Mouse (Mus musculus): ENCODE measurements at regions not wholly inside any gene's neighbourhood (a gene's known extent, or its start where the extent isn't known, plus 50 kb on each side); places are given as distances from the start of the nearest gene placed in this dataset.

- no peak for TF ChIP-seq CTCF (IDR thresholded peaks at IDR 0.05; ENCODE audit: borderline replicate concordance, control insufficient read depth, extremely low read depth, insufficient read depth, low read length, poor library complexity)
- no peak for TF ChIP-seq POLR2A (IDR thresholded peaks at IDR 0.05; ENCODE audit: control insufficient read depth, extremely low read depth, insufficient read depth, low read length, poor library complexity)
- H3K4me1 ChIP-seq (replicated peaks; ENCODE audit: control insufficient read depth, insufficient read depth, low read length) = no peaks in the 10 kb centered on the region
- H3K4me3 ChIP-seq (ENCODE audit: control insufficient read depth, insufficient read depth, low read length) = no peak overlapping the region
- no peak for DNase-seq
- WGBS = 43% methylated on average over 4 of the region's 4 CpGs
- no peak overlapping the region for H3K27ac ChIP-seq (ENCODE audit: control insufficient read depth, insufficient read depth, low read length)
- no peaks in the 10 kb centered on the region for H3K36me3 ChIP-seq (ENCODE audit: control insufficient read depth, insufficient read depth, low read length)
- no peaks in the 10 kb centered on the region for H3K27me3 ChIP-seq (ENCODE audit: control insufficient read depth, insufficient read depth, low read length)
Observed at GRCm38 (mm10) chr7:137751151-137751859, 313.9 kb downstream of the Glrx3 start.

GRCm38 (mm10) chr7:137765961-137766360, 328.5 kb downstream of the Glrx3 start:
- H3K27me3 ChIP-seq (ENCODE audit: control insufficient read depth, insufficient read depth, low read length) = no peaks in the 10 kb centered on the region
- no peaks in the 10 kb centered on the region for H3K36me3 ChIP-seq (ENCODE audit: control insufficient read depth, insufficient read depth, low read length)
- no peak overlapping the region for H3K4me3 ChIP-seq (ENCODE audit: control insufficient read depth, insufficient read depth, low read length)
- WGBS = 68% methylated on average over 3 of the region's 3 CpGs
- DNase-seq = no peak
- H3K27ac ChIP-seq (ENCODE audit: control insufficient read depth, insufficient read depth, low read length) = no peak overlapping the region
- TF ChIP-seq POLR2A (IDR thresholded peaks at IDR 0.05; ENCODE audit: control insufficient read depth, extremely low read depth, insufficient read depth, low read length, poor library complexity) (no peak), CTCF (IDR thresholded peaks at IDR 0.05; ENCODE audit: borderline replicate concordance, control insufficient read depth, extremely low read depth, insufficient read depth, low read length, poor library complexity) (no peak)
- no peaks in the 10 kb centered on the region for H3K4me1 ChIP-seq (replicated peaks; ENCODE audit: control insufficient read depth, insufficient read depth, low read length)

DNA sequence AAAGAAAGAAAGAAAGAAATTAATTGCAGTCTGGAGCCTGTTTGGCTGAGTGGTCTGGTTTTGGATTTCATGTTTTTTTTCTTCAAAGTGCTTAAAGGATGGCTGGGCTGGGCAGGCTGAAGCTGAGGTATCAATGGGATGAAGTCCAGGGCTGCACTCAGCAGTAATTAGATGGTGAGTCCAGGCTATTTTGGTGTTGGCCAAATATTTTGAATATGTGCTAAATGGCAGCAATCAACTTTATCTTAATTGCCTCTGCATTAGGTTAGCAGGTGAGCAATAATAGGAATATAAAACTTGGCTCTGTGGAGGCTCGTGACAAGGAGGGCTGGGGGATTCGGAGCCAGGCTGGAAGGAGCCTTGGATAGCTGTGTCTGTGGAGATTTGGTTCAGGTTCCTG, 329.3 kb downstream of the Glrx3 start:
- H3K4me3 ChIP-seq (ENCODE audit: control insufficient read depth, insufficient read depth, low read length) = no peak overlapping the region
- no peaks in the 10 kb centered on the region for H3K4me1 ChIP-seq (replicated peaks; ENCODE audit: control insufficient read depth, insufficient read depth, low read length)
- 84% methylated on average over 2 of the region's 2 CpGs for WGBS
- no peaks in the 10 kb centered on the region for H3K36me3 ChIP-seq (ENCODE audit: control insufficient read depth, insufficient read depth, low read length)
- no peak for TF ChIP-seq CTCF (IDR thresholded peaks at IDR 0.05; ENCODE audit: borderline replicate concordance, control insufficient read depth, extremely low read depth, insufficient read depth, low read length, poor library complexity)
- TF ChIP-seq POLR2A (IDR thresholded peaks at IDR 0.05; ENCODE audit: control insufficient read depth, extremely low read depth, insufficient read depth, low read length, poor library complexity) = no peak
- H3K27ac ChIP-seq (ENCODE audit: control insufficient read depth, insufficient read depth, low read length) = no peak overlapping the region
- no peaks in the 10 kb centered on the region for H3K27me3 ChIP-seq (ENCODE audit: control insufficient read depth, insufficient read depth, low read length)
- DNase-seq = no peak

DNA sequence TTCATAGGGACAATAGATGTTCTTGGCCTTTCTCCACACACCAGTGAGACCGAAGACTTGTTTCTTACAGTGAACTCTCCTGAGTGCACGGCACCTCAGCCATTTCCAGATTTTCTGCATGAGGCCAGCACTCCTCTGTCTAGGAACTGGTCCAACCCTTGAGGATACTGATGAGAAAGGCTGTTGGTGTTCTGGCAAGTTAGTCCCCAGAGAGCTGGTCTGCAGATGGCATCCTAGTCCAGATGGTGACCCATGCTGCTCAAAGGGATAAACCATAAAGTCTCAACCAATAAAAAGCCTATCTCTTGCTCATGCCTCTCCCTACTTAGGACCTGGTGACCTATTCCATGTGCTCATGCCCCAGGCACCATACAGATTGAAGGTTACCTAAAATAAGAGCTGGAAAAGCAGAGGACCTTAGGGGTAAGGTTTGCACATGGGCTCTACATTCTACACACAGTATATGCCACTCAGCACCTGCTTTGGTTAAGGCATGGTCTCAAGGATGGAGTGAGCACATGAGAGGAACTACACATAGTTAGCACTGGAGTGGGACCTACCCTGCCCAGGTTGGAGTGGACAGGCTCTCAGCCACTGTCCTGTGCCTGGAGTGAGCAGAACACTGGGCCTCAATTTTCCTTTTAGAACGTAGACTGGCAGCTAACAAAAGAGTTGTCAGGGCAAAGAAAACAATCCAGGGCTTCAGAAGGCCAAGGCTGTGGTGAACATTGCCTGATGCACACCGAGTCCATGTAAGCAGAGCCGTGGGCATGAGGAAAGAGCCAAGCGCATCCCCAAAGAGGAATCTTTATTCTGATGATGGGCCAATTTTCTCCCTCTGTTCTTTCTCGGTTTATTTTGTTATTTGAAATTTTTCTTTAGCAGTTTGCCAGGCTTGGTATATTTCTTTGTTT, 335.9 kb downstream of the Glrx3 start:
- no peak for DNase-seq
- H3K36me3 ChIP-seq (ENCODE audit: control insufficient read depth, insufficient read depth, low read length) = no peaks in the 10 kb centered on the region
- H3K4me1 ChIP-seq (replicated peaks; ENCODE audit: control insufficient read depth, insufficient read depth, low read length) = no peaks in the 10 kb centered on the region
- H3K27me3 ChIP-seq (ENCODE audit: control insufficient read depth, insufficient read depth, low read length) = no peaks in the 10 kb centered on the region
- no peak for TF ChIP-seq CTCF (IDR thresholded peaks at IDR 0.05; ENCODE audit: borderline replicate concordance, control insufficient read depth, extremely low read depth, insufficient read depth, low read length, poor library complexity)
- no peak for TF ChIP-seq POLR2A (IDR thresholded peaks at IDR 0.05; ENCODE audit: control insufficient read depth, extremely low read depth, insufficient read depth, low read length, poor library complexity)
- no peak overlapping the region for H3K27ac ChIP-seq (ENCODE audit: control insufficient read depth, insufficient read depth, low read length)
- no peak overlapping the region for H3K4me3 ChIP-seq (ENCODE audit: control insufficient read depth, insufficient read depth, low read length)
- WGBS = 94% methylated on average over 7 of the region's 7 CpGs

DNA sequence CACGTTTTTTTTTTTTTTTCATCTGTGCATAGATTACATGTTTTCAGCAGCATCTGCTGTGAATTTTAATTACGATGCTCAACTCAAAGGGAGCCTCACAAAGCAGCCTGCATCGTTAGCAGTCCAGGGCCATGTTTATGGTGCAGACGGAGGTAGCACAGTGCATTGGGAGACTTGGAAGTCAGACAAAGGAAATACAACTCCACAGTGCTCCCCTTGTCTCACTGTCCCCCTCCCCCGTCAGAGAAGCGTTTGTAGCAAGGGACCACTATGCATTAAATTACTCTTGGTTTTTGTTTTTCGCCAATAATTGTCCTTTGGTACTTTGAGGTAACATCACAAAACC, 336.5 kb downstream of the Glrx3 start:
- WGBS = 81% methylated on average over 7 of the region's 7 CpGs
- Histone ChIP-seq H3K27me3 (ENCODE audit: control insufficient read depth, insufficient read depth, low read length) (no peaks in the 10 kb centered on the region), H3K36me3 (ENCODE audit: control insufficient read depth, insufficient read depth, low read length) (no peaks in the 10 kb centered on the region), H3K4me3 (ENCODE audit: control insufficient read depth, insufficient read depth, low read length) (no peak overlapping the region), H3K27ac (ENCODE audit: control insufficient read depth, insufficient read depth, low read length) (no peak overlapping the region), H3K4me1 (replicated peaks; ENCODE audit: control insufficient read depth, insufficient read depth, low read length) (no peaks in the 10 kb centered on the region)
- TF ChIP-seq POLR2A (IDR thresholded peaks at IDR 0.05; ENCODE audit: control insufficient read depth, extremely low read depth, insufficient read depth, low read length, poor library complexity) (no peak), CTCF (IDR thresholded peaks at IDR 0.05; ENCODE audit: borderline replicate concordance, control insufficient read depth, extremely low read depth, insufficient read depth, low read length, poor library complexity) (no peak)
- no peak for DNase-seq

GRCm38 (mm10) chr7:137783954-137784353, 346.5 kb downstream of the Glrx3 start:
- no peak for TF ChIP-seq CTCF (IDR thresholded peaks at IDR 0.05; ENCODE audit: borderline replicate concordance, control insufficient read depth, extremely low read depth, insufficient read depth, low read length, poor library complexity)
- Histone ChIP-seq H3K4me1 (replicated peaks; ENCODE audit: control insufficient read depth, insufficient read depth, low read length) (no peaks in the 10 kb centered on the region), H3K4me3 (ENCODE audit: control insufficient read depth, insufficient read depth, low read length) (no peak overlapping the region), H3K27ac (ENCODE audit: control insufficient read depth, insufficient read depth, low read length) (no peak overlapping the region), H3K36me3 (ENCODE audit: control insufficient read depth, insufficient read depth, low read length) (no peaks in the 10 kb centered on the region), H3K27me3 (ENCODE audit: control insufficient read depth, insufficient read depth, low read length) (no peaks in the 10 kb centered on the region)
- DNase-seq = peak; percentile 6
